Mouse (Mus musculus) hindbrain, embryonic 16.5 days (tissue): ENCODE measurements around the gene Psmd11. TPM values are rescaled to one million over a fixed set of nuclear protein-coding genes. Genes with fewer than 3 reads are reported as not detected.

Source experiments
- ATAC-seq: fragments of 200-750 bp; cut with Nextera tagmentation; 2 replicates; pipeline ENCODE4 v1.8.0; 2017; ENCODE audit warnings: moderate TSS enrichment, moderate library complexity
- H3K27ac ChIP-seq: fragments of 300-500 bp; sonication (generic); 2 replicates; pipeline ENCODE4 v1.5.1; 2014; ENCODE audit warnings: low read depth, mild to moderate bottlenecking, control low read depth, low read length, moderate library complexity
- H3K27me3 ChIP-seq: fragments of 300-500 bp; sonication (generic); replicated peaks from 2 replicates; pipeline ENCODE4 v1.6.1; 2014; ENCODE audit warnings: low read length; ENCODE audit not compliant: control insufficient read depth, insufficient read depth
- H3K36me3 ChIP-seq: fragments of 300-500 bp; sonication (generic); 2 replicates; pipeline ENCODE4 v1.6.1; 2014; ENCODE audit warnings: mild to moderate bottlenecking, low read length, moderate library complexity, mixed read lengths; ENCODE audit not compliant: control insufficient read depth, insufficient read depth
- H3K4me1 ChIP-seq: fragments of 300-500 bp; sonication (generic); 2 replicates; pipeline ENCODE4 v1.6.1; 2014; ENCODE audit warnings: low read depth, low read length; ENCODE audit not compliant: control insufficient read depth, insufficient read depth
- H3K4me2 ChIP-seq: fragments of 300-500 bp; sonication (generic); 2 replicates; pipeline ENCODE4 v1.6.1; 2014; ENCODE audit warnings: mild to moderate bottlenecking, low read length, control low read depth, moderate library complexity
- H3K4me3 ChIP-seq: fragments of 300-500 bp; sonication (generic); 2 replicates; pipeline ENCODE4 v1.5.1; 2014; ENCODE audit warnings: mild to moderate bottlenecking, low read length, control low read depth, moderate library complexity
- H3K9ac ChIP-seq: fragments of 300-500 bp; sonication (generic); 2 replicates; pipeline ENCODE4 v1.6.1; 2014; ENCODE audit warnings: low read depth, mild to moderate bottlenecking, control low read depth, low read length, moderate library complexity
- H3K9me3 ChIP-seq: fragments of 300-500 bp; sonication (generic); 2 replicates; pipeline ENCODE4 v1.6.1; 2014; ENCODE audit warnings: mild to moderate bottlenecking, low read length, moderate library complexity; ENCODE audit not compliant: control insufficient read depth
- WGBS: fragments of 180-500 bp; shearing (Covaris S2); extraction: QIAGEN DNeasy Blood & Tissue Kit; methylation state at CpG from one replicate; pipeline ENCODE4 v1.1.7; 2014; 5-methylcytosine and 5-hydroxymethylcytosine counted together
- polyA plus RNA-seq: library from polyadenylated mRNA; unstranded; fragments of >200 nt; fragmentation: Nextera tagmentation; extraction: Ambion mirVana; gene quantifications from 2 replicates; pipeline ENCODE4 v1.2.1, GENCODE M21; 2015

Gene Psmd11
- polyA plus RNA-seq, 1 experiment from 2014 or later, result 275 TPM

- 88% methylated on average over 1 of the region's 1 CpGs for WGBS
- Histone ChIP-seq H3K9ac (no peak overlapping the region), H3K4me2 (no peak overlapping the region), H3K9me3 (no peaks in the 10 kb centered on the region), H3K27ac (no peak overlapping the region), H3K4me3 (no peak overlapping the region), H3K36me3 (no peaks in the 10 kb centered on the region), H3K4me1 (peaks cover 14% of the 10 kb centered on the region), H3K27me3 (no peaks in the 10 kb centered on the region)
- ATAC-seq, result no peak
These were observed 68.2 kb downstream of the Psmd11 start for GRCm38 (mm10) chr11:80496640-80497039.

DNA sequence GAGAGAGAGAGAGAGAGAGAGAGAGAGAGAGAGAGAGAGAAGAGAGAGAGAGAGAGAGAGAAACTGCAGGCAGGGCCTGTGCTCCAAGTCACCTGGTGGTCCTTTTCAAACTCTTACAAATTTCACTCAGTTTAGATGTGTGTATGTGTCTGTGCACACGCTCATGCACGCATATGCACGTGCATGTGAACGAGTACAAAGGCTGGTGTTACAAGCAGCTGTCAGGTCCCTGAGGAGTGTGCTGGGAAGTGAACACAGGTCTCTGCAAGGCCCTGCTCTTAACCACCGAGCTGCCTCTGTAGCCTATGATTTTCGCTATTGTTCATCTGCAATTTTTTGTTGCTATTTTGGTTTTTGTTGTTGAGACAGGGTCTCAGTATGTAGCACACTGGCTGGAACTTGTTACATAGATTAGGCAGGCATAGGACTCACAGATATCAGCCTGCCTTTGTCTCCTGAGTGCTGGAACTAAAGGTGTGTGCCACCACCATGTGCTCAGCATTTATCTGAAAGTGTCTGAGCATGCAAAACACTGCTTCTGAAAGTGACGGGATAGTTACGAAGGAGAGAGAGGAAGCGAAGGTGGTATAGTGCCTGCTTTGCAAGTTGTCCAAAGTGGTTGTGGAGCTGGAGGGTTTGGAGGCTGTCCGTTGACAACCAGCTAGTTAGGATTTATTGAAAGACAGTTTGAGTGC, 69.0 kb downstream of the Psmd11 start:
- H3K4me3 ChIP-seq, result no peak overlapping the region
- no peaks in the 10 kb centered on the region for H3K36me3 ChIP-seq
- no peaks in the 10 kb centered on the region for H3K9me3 ChIP-seq
- H3K4me1 ChIP-seq, result peaks cover 14% of the 10 kb centered on the region
- no peak for ATAC-seq
- no peak overlapping the region for H3K27ac ChIP-seq
- H3K27me3 ChIP-seq, result no peaks in the 10 kb centered on the region
- H3K9ac ChIP-seq, result no peak overlapping the region; the same call in 1 of the 2 replicates
- no peak overlapping the region for H3K4me2 ChIP-seq
- WGBS, result 82% methylated on average over 10 of the region's 10 CpGs

- Histone ChIP-seq H3K27ac (peak overlapping the region; percentile 79), H3K4me2 (no peak overlapping the region), H3K9ac (peak overlapping the region; percentile 53; the same call in 1 of the 2 replicates), H3K4me3 (no peak overlapping the region), H3K9me3 (no peaks in the 10 kb centered on the region), H3K4me1 (peaks cover 17% of the 10 kb centered on the region), H3K27me3 (no peaks in the 10 kb centered on the region), H3K36me3 (no peaks in the 10 kb centered on the region)
- ATAC-seq, result peak; percentile 38
- 31% methylated on average over 11 of the region's 11 CpGs for WGBS
These were observed 70.1 kb downstream of the Psmd11 start for GRCm38 (mm10) chr11:80498328-80499070.

DNA sequence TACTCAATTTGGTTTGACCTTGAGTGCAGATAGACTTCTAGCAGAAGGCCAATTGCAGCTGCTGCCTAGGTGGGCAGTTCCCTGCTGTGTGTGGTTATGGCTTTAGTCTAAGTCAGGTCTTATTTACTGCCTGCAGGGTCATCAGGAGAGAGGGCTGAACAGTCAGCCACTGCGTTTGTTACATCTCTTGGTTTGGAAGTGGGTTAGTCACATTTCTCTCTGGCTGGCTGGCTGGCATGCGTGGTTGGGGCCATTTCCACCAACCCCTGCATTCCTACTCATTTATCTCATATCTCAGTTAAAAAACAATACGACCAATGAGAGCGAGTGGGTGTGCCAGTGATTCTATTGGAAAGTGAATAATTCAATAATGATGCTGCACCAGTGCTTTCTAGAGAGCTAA, 71.1 kb downstream of the Psmd11 start:
- Histone ChIP-seq H3K9ac (no peak overlapping the region), H3K4me3 (no peak overlapping the region), H3K4me1 (peaks cover 26% of the 10 kb centered on the region), H3K36me3 (no peaks in the 10 kb centered on the region), H3K4me2 (no peak overlapping the region), H3K27me3 (no peaks in the 10 kb centered on the region), H3K27ac (peak overlapping the region; percentile 79), H3K9me3 (no peaks in the 10 kb centered on the region)
- no peak for ATAC-seq
- 60% methylated on average over 4 of the region's 4 CpGs for WGBS

GRCm38 (mm10) chr11:80503281-80503680, 74.9 kb downstream of the Psmd11 start:
- ATAC-seq, result no peak
- 65% methylated on average over 6 of the region's 6 CpGs for WGBS
- Histone ChIP-seq H3K4me3 (no peak overlapping the region), H3K36me3 (no peaks in the 10 kb centered on the region), H3K4me2 (no peak overlapping the region), H3K9ac (no peak overlapping the region), H3K4me1 (peaks cover 37% of the 10 kb centered on the region), H3K27me3 (no peaks in the 10 kb centered on the region), H3K27ac (peak overlapping the region; percentile 96), H3K9me3 (no peaks in the 10 kb centered on the region)

GRCm38 (mm10) chr11:80503726-80504452, 75.5 kb downstream of the Psmd11 start:
- Histone ChIP-seq H3K27ac (peak overlapping the region; percentile 96), H3K27me3 (no peaks in the 10 kb centered on the region), H3K9ac (peak overlapping the region; percentile 39), H3K4me3 (no peak overlapping the region), H3K4me1 (peaks cover 36% of the 10 kb centered on the region), H3K36me3 (no peaks in the 10 kb centered on the region), H3K4me2 (peak overlapping the region; percentile 30; the same call in 1 of the 2 replicates), H3K9me3 (no peaks in the 10 kb centered on the region)
- peak; percentile 93 for ATAC-seq
- WGBS, result 12% methylated on average over 13 of the region's 13 CpGs

DNA sequence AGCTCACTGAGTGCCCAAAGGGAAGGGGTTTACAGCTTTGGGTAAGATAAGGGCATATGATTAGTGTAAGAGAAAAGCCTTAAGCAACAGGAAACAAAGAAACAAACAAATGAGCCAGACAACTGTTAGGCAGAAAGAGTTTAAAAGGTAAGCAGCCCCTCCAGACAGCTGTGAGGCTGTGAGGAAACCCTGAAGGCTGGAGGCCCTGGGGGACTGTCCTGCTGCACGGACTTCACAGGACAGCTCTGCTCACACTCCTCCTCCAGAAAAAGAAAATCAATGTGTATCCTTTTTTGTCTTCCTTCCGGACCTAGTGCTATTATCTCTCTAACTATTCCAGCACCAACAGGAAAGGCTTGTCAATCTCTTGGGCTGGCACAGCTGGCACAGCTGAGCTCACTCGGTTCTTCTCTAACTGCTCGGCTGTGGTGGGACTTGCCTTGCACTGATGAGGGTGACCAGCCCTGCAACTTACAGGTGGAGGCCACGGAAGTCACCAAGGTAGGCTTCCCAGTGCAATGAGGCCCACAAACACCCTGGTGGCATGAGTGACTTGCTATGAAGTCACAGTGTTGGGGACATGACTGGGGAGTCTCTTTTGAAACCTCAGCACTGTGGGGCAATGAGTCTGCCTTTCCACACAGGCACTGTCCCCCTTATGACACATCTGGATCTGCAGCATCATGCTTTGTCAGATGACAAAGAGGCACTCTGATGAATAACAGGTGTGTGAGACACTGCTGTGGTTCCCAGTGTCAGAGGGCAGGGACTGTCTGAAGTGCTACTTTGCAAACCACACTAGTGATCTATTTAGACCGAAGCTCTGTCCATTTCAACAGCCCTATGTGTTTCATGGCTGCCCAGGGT, 76.3 kb downstream of the Psmd11 start:
- Histone ChIP-seq H3K27ac (peak overlapping the region; percentile 96), H3K36me3 (no peaks in the 10 kb centered on the region), H3K4me2 (peak overlapping the region; percentile 30; the same call in 1 of the 2 replicates), H3K4me1 (peaks cover 33% of the 10 kb centered on the region), H3K9me3 (no peaks in the 10 kb centered on the region), H3K9ac (peak overlapping the region; percentile 52), H3K27me3 (no peaks in the 10 kb centered on the region), H3K4me3 (no peak overlapping the region)
- peak; percentile 28 for ATAC-seq
- WGBS, result 30% methylated on average over 6 of the region's 6 CpGs

DNA sequence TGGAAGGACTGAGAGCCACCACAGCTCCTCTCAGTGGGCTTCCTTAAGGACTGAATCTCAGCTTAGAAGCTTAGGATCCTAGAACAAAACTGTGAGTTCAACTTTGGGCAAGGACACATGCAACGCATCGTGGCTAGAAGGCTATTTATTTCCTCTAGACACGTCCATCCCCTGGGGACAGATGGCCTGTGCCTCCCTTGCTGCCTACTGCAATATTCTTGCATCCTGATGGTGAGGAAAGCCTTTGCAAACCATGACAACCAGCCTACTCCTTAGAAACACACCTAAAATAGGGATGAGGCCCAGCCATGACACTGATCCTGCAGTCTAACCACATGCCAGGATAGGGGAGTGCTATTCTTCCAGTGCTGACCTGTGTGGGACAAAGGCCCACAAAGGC, 77.2 kb downstream of the Psmd11 start:
- no peak for ATAC-seq
- 64% methylated on average over 3 of the region's 3 CpGs for WGBS
- Histone ChIP-seq H3K4me3 (no peak overlapping the region), H3K27me3 (no peaks in the 10 kb centered on the region), H3K4me2 (no peak overlapping the region), H3K9me3 (no peaks in the 10 kb centered on the region), H3K9ac (no peak overlapping the region), H3K36me3 (no peaks in the 10 kb centered on the region), H3K27ac (peak overlapping the region; percentile 96), H3K4me1 (peaks cover 32% of the 10 kb centered on the region)
